Mouse (Mus musculus): ENCODE results near the gene Mcts2.
"Not testable (repeated sequence)": the region's sequence is repeated elsewhere in the genome, so short reads cannot be mapped to it uniquely, and the experiment has no call there.

Mcts2 gene

DNA sequence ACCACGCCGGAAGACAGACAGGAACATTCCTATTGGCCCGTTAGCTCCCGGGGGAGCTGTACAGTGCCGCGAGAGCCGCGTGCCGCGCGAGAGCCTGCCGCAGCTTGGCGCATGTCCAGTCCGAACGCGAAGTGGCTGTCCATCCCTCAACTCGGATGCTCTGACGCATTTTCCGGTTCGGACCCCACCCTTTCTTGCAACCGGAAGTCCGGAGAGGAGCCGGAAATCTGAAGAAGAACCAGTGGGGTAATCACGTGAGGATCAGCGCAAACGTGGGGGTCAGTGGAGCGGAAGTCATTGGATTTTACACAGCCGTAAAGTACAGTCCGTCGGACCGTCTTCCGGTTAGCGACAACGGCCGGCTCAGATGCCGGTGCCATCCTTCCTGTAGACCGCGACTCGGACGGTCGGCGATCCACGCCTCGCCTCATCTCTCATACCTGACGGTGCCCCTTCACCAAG lies at the start of gene Mcts2:
TSS of gene Mcts2 (plus strand) at position 230 of the 462 bp plus-strand sequence.
- peak; percentile 99 for DNase-seq

DNA sequence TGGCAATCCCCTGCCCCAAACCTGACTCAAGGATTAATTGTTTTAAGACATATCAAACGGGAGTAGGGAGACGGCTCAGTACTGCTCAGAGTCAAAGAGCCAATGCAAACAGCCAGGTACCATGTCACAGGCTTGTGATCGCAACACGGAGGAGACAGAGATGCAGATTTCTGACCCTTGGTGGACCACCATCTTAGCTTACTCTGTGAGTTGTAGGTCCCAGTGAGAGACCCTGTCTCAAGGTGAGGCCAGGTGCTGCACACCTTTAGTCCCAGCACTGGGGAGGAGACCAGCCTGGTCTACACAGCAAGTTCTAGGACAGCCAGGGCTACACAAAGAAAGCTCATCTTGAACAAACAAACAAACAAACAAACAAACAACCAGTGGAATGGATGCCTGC lies 49.5 kb upstream of the Mcts2 start:
- DNase-seq = no peak

DNA sequence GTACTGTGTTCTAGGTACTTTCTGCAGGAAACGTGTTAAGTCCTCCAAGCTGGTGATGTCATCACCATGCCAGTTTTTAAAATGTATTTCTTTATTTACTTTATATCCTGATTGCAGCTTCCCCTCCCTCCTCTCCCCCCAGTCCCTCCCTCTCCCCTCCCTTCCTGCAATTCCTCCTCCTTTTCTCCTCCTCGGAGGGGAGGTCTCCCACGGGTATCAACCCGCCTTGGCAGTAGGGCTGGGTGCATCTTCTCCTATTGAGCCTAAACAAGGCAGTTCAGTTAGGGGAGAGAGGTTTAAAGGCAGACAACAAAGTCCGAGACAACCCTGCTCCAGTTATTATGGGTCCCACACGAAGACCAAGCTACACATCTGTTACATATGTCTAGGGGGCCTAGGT lies 48.0 kb upstream of the Mcts2 start:
- DNase-seq = no peak

DNA sequence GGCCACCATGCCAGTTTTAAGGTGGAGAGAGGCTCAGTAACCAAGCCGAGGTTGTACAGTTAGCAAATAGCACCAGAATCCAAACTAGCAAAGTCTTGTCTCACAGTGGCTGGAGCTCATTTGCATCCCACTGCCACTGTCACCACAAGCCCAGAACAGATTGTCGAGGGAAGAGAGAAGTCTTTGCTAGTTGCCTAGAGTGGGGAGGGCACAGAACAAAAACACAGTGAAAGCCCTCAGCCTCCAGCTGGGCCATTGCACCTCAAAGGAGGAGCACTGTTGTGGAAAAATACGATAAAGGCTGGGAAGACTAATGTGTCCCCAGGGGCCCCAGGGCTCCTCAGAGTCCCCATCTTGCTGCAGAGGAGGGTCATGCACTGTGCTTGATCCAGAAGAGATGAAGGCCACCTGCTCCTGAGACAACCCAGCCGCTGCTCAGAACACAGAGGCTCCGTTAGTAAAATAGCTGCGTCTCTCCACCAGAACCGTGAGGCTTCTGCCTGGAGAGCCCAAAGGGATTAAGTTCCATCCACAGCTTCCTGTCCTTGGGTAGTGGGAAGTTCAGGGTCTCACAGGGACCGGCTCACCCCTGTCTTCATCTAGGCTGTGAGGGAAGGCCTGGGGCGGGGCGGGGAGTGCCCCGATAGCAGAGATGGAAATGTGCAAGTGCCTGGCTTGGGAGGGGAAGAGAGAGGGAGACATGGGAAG lies 47.3 kb upstream of the Mcts2 start:
- no peak for DNase-seq

DNA sequence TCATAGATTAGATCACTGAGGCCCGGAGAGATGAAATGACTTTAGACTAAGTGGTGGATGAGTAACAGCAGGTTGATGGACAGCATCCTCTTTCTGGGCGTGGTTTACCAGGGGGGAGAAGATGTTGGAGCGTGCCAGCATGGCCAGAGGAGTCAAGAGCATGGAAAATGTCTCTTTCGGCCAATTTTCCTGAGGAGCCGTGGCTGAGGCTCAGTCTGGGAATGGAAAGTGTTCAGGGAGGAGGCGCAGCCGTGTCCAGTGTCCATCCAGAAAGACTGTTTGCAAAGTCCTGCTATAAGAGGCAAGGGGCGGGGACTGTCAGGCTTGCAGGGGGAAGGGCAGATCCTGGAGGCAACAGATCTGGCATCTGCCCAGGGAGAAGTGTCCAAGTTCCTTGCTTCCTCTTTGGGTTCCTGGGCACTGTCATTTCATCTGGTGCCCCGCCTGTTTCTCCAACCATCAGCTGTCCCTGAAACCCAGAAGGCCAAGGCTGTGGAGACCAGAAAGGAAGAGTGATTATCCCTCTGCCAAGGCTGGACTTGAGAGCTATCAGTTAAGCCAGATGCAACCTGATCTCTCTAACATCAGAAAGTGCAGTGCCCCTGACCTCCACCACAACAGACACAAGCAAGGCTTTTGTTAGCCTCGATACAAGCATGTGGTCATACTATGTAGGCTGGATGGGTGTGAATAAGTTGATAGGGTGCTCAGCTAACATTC lies 33.8 kb upstream of the Mcts2 start:
- no peak for DNase-seq

- peak; percentile 70 for DNase-seq
Observed at GRCm38 (mm10) chr2:152653874-152654715, 32.7 kb upstream of the Mcts2 start.

GRCm38 (mm10) chr2:152657398-152657797 lies 29.4 kb upstream of the Mcts2 start:
- peak; percentile 31 for DNase-seq

GRCm38 (mm10) chr2:152661163-152661562 lies 25.7 kb upstream of the Mcts2 start:
- no peak for DNase-seq

DNA sequence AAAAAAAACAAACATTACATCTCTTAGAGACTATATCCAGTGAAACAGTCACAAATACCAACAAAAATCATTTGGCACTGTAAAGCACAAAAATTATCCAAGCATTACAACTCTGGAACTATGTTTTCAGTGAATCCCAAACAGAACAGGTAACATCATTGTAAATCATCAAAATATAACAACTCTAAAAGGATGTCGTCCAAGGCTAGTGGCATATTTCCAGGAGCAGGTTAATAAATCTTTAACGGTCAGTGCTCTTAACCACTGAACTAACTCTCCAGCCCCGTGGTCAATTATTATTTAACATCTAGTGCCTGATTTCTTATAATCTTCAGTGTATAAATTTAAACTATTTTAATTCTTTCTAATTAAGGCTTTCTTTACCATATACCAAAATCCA lies 20.6 kb upstream of the Mcts2 start:
- not testable (repeated sequence) for DNase-seq

- DNase-seq = peak; percentile 96
Observed at GRCm38 (mm10) chr2:152669256-152669638, 17.6 kb upstream of the Mcts2 start, which contains the start of gene H13. Gene H13 (plus strand): TSS chr2:152669461.

DNA sequence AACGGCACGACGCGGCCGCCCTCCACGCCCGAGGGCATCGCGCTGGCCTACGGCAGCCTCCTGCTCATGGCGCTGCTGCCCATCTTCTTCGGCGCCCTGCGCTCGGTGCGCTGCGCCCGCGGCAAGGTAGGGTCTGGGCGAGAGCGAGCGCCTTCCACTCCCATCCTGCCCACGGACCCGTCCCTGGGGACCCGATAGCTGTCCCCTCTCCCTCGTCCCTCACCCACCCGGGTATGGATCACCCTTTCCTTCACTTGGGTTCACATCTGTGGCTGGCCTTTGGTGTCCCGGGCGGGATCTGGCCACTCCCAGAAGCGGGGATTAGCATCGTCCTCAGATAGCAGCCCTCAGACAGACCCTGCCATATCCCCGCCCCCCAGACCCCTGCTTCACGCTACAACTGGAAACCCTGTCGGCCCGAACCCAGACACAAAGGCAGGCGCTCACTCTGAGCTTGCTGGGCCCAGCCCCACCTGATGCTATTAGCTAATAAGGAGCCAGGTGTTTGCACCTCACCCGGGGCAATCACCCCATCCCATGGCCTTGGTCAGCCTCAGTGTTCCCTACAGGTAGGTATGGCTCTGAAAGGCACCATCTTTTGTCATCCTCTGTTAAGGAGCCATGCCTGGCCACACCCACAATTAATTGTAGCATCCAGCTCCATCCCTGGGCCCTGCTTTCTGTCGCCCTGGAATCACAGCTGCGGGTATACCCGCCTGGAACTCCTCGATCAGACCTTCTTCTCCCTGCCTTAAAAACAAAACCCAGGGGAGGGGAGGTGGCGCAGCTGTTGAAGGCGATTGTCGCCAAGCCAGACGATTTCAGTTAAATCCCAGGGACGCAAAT lies 17.0 kb upstream of the Mcts2 start:
- DNase-seq = peak; percentile 66

GRCm38 (mm10) chr2:152670983-152671641 lies 15.7 kb upstream of the Mcts2 start:
- no peak for DNase-seq

DNA sequence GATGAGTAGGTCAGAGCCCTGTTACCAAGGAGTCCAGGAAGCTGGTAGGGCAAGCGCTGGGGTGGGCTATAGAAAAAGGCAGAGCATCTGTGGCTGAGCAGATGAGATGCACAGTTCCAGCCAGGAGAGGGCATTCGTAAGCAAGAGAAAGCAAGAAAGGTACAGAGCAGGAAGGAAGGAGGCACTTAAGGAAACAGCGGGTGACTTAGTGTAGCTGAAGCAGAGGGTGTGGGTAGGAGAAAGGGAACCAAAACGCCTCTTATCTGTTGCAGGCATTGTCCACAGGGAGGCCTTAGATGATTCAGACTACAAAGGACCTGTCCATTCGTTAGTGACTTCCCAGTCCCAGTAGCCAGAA lies 15.2 kb upstream of the Mcts2 start:
- DNase-seq = peak; percentile 54

GRCm38 (mm10) chr2:152672166-152672565 lies 14.7 kb upstream of the Mcts2 start:
- no peak for DNase-seq

- DNase-seq = no peak
Observed at GRCm38 (mm10) chr2:152674148-152674547, 12.7 kb upstream of the Mcts2 start.

DNA sequence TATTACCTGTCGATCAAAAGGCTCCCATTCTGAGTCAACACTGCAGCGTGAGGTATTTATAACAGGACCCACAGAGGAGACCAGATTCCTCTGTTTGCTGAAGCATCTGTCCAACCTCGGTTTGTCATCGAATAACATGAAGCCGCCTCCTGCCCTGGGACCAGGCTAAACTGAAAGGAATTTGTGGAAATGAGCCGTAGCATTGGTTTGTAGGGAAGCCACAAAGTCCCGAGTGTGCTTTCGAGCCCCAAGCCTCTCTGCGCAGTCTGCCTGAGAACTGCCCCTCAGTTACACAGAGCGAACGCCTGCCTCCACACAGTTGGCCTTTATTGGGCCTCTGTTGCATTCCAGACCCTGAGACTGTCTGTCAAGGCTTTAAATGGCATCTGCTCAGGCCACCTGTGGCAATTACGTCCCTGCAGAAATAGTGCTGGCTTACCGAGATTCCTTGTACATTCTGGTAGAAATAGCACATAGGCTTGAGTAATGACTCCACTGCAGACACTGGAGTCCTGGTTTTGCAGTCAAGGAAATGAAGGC lies 11.5 kb upstream of the Mcts2 start:
- DNase-seq = no peak

GRCm38 (mm10) chr2:152678302-152678701 lies 8.5 kb upstream of the Mcts2 start:
- DNase-seq = peak; percentile 56

DNA sequence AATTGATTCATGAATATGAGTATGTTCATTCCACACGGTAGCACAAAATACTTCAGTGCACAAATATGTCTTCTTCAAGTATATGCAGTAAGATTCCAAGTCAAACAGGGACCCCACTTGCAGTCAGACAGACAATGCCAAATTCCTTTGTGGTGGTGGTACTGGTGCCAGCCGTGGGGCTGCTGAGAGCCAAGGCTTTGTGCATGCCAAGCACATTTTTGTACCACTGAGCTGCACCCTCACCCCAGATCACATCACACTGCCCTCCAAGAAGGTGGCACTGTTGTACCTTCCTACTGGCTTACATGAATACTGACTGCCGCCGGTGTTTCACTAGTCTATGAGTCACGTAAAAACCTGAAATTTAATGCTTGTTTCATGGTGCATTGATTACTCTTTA lies 7.9 kb upstream of the Mcts2 start:
- DNase-seq = no peak

GRCm38 (mm10) chr2:152679701-152680355 lies 7.0 kb upstream of the Mcts2 start:
- DNase-seq = no peak

- DNase-seq = no peak
Observed at GRCm38 (mm10) chr2:152683086-152683485, 3.7 kb upstream of the Mcts2 start.

DNA sequence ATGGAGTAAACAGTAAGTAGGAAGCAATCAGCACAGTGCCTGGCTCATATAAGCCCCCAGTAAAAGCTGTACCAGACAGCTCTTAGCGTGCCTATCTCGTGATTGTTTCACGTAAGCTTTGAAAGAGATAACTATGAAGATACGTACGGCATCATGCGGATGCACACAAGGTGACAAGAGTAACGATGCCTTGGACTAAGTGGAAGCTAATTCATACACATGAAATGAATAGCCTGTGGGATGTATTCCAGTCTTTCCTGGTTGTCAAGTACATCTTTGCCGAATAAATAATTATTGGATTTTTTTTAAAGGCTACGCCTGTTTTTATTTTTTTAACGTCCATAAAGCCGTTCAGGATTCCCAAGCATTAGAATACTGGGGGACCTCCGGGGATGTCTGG lies 436 bp upstream of the Mcts2 start:
- no peak for DNase-seq
